Mouse (Mus musculus) CD4-positive, CD25-positive, alpha-beta regulatory T cell, adult 4 months (primary cell): Measurements from ENCODE around the gene 2310033P09Rik. TPM values are rescaled to one million over a fixed set of nuclear protein-coding genes. Genes with fewer than 3 reads are reported as not detected.
A peak's percentile ranks its signal among the peaks of the same experiment; 100 is the strongest.
"Not testable (repeated sequence)": the region's sequence is repeated elsewhere in the genome, so short reads cannot be mapped to it uniquely, and the experiment has no call there.

ENCODE experiments used
- ATAC-seq: one replicate; pipeline ENCODE4 v1.8.0; 2017
- polyA plus RNA-seq, 2 experiments: library from polyadenylated mRNA; unstranded; fragments of 100-300 nt; shearing (Covaris generic); gene quantifications; one replicate each; pipeline ENCODE4 v1.2.1; 2017

2310033P09Rik gene
- polyA plus RNA-seq, 2 experiments from 2014 or later: 18.8 to 26.1 TPM

DNA sequence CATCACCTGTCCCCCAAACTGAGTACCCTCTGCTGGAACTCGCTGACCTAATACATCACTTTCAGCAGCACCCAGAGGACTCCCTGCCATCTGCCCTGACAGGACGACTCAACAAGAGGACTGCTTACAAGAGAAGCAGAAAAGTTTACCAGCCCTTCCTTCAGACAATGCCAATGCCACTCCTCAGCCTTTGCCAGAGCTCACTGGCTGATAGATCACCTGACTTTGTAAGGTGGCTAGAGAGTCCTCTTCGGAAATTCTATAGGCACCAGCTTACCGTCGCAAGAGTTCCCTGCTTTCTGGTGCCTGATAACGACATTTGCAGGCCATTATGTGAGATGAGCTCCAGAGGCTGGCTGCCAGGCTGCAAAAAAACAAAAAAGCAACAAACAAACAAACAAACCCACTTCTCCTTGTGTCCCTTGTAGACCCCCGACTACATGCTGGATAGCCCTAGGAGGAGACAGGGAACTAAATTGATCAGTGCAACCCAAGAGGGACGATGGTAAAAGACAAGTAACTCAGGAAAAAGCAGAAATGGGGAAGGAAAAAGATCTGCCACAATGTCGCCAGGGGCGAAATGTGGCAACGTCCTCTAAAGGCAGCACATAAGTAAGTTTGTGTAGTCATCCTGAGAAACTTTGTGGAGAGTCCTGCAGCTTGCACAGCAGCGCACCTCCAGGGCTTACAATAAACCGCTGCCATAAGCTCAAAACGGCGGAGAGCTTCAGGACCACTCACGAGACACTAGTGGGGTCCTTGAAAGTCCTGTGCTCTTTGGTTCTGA is 6.7 kb upstream of the 2310033P09Rik start:
- peak; percentile 2 for ATAC-seq

DNA sequence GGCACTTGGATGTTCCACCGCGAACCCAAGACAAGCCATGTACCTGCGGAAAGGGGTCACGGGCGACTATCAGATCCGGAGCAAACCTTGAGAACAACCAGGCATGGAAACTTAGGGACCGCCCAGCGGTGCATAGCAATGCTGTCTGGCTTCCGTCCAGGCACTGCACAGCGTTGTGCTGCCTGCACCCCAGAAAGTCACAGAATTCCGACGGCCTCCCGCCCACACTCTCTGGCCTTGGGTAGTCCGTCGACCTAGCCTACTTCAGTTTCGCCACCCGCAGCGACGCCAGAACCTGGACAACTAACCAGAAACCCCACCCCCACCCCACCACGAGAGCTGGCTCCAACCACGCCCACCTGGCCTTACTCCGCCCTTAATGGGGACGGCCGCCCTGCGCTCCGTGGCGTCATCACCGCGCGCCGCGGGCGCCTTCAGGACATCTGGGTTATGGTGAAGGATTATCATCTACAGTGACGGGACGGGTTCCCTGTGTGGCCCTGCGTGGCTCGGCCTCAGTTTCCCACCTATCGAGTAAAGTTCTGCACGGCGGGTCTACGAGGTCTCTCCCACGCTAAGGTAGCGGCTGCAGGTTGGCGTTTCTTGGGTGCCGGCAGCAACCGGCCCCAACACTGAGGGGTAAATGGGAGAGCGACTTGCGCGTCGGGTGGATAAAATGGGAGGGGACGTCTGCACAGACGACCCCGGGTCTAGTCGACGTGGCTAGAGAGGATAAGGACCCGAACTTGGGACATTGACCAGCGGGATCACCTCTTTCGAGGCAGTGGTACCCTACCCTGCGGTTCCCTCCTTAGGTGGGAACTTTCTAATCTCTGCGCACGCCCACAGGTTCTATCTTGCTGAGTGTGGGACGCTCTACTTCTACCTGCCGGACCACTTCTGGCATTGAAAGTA is 5.8 kb upstream of the 2310033P09Rik start, which contains the start of gene Mrpl55:
Gene Mrpl55 (plus strand): TSS at position 406 of the 915 bp plus-strand sequence.
- ATAC-seq: peak; percentile 94

DNA sequence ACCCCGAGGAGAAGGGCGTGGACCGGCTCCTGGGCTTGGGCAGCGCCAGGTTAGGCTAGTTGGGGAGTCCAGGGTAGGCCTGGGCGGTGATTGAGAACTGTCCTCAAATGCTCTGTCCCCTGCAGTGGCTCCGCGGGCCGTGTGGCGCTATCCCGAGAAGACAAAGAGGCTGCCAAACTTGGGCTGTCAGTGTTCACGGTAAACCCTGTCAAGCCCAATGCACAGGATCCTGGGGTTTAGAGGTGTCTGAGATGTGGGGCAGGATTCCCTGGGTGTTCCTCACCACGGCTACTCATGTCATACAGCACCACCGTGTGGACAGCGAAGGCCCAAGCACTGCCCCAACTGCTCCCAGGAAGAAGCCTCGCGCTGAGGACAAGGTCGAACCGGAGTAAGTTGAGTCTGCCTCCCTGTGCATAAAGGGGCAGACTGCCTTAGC is 901 bp downstream of the 2310033P09Rik start:
- ATAC-seq: peak; percentile 12

DNA sequence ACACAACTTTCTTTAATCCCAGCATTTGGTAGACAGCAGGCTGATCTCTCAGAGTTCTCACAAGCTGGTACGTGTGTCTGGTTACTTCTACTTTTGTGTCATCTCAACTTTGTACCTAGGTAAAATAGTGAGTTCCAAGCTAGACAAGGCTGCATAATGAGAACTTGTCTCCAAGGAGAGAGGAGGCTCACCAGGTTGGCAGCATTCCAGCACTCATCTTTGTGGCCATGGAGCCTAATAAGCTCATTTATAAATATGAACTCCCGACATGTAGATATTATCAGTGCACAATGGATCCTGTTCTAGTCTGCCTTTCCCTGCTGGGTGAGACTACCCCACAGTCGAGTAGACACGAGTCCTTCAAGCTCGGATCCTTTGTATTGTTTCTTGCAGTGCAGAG is 1.5 kb downstream of the 2310033P09Rik start:
- ATAC-seq: no peak

DNA sequence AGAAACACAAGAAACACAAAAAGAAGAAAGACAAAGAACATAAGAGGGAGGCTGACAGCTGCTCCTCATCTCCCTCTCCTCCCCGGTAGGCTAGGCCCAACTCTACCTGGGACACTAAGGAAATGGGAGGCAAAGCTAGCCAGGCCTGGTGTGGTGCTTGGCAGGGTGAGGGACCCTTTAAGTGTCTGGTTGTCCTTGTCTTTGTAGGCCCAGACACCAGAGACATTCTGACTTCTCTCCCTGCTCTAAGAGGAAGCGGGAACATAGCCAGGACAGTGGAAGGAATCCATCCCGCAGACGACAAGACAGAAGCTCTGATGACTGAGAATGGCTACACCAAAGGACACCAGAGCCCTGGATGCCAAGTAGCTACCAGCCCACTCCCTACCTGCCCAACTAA is 1.9 kb downstream of the 2310033P09Rik start:
- ATAC-seq: no peak

DNA sequence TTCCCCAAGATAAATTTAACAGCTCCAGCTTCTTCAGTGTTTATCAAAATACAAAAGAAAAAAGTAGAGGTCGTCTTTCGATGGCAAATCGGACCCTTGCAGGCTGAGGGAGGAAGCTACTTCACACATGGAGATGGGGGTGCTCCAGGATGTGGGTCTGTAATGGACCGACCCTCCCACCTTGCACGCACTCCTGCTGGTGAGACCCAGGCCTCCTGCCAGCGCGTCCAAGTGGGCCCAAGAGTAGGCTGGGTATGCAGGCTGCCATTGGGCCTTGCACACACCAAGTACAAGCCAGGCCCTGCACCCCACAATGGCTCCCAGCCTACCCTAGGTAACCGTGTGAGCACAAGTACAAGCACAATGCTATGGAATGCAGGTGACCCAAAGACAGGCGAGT is 3.4 kb downstream of the 2310033P09Rik start:
- ATAC-seq: not testable (repeated sequence)

DNA sequence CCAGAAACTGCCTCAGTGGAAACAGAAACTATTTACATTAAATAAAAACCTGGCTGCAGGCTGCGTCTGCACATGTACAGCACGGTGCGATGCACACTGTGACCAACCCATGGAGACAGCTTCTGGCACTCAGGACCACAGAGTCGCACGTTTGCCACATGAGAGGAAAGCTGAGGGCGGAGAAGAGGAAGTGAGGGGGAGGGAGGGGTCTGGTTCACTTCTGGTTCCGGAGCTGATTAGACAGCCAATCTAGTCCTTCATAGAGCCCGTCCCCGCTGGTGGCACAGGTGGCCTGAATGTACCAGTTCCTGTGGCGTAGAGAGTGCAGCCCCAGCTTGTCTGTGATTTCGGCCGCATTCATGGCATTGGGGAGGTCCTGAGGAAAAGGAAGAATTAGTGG is 4.2 kb downstream of the 2310033P09Rik start:
- peak; percentile 73 for ATAC-seq

DNA sequence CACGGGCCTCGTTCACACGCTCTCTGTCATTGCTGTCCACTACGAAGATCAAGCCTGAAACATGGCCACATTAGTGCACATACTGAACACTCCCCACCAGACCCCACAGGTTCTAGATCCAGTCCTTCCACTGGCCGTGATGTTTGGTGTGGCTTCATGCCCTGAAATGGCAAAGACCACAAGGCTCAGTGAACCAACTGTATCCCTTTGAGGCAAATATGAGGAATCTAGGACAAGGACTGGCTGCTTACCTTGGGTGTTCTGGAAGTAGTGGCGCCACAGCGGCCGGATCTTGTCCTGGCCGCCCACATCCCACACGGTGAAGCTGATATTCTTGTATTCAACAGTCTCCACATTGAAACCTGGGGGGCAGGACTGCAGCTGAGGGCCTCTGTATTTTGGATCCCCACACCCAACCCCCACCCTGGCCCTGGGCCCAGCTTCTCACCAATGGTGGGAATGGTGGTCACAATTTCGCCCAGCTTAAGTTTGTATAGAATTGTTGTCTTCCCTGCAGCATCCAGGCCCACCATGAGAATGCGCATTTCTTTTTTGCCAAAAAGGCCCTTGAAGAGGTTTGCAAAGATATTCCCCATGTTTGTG is 4.9 kb downstream of the 2310033P09Rik start:
- ATAC-seq: no peak

DNA sequence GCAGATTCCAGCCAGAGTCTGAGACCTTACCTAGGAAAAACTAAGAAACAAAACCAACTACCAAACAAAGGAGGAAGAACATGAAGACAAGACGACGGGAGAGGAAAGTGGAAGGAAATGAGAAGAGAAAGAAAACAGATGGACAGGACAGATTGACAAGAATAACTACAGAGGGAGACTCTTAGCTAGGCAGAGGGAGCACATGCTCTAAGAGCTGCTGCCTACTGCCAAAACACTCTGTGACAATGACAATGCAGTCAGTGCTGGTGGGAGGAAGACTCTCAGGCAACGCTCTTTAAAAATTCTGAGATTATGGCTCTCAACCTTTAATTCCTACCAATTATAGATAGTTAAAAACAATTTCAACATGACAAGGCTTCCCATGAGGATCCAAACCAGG is 8.8 kb downstream of the 2310033P09Rik start:
- no peak for ATAC-seq

DNA sequence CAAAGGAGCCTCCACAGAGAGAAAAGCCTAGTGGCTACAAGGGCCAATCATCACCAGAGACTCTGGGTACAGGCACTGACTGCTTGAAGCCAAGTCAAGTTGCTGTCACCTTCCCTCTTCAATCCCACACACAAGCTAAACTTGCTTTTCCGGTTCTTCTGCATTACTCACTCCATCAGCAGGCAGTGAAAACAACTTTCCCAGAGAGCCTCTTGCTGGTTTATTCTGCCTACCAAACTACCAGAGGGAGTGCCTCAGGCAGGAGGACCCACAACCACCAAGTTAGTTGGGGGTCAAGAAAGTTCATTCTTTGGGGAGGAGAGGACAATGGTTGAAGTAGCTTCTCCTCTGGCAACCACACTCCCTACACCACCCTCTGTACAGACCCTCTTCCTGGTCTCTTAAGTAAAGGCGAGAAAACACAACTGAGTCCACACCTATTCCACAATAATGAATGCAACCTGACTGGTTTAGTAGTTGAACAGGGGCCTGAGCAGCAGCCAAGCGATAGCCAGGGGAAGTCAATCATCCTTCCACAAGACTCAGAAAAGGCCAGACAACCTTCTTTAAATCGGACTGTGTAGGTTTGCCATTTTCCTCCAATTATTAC is 10.4 kb downstream of the 2310033P09Rik start:
- no peak for ATAC-seq

DNA sequence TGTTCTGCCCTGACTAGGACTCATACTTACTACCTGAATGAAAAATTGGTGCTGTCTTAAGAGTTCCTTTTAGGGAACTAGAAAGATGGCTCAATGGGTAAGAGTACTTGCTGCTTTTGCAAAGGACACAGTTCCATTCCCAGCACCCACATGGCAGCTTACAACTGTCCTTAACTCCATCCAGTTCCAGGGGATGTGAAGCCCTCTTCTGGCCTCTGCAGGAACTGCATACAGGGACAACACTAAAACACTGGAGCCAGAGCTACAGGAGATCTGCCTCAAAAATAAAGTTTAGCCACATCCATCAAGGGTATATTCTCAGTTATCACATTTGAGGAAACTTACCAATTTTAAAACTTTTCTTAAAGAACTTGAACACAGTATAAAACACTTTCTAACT is 10.9 kb downstream of the 2310033P09Rik start:
- no peak for ATAC-seq

DNA sequence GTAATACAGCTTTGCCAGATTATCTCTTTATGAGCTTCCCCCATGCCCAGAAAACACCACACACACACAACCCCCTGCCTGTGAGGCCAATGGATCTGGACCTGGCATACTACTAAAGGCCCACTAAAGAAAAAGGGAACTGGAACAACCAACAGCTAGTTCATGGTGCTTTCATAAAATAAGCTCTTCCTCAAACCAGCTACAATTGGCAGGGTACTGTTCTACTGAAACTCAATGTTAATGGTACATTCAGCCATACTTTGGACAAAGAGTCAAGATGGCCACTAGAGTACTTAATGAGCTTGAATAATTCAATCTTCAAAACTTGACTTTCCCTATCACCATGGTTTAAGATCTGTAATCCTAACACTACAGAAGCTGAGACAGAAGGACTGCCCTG is 13.5 kb downstream of the 2310033P09Rik start:
- no peak for ATAC-seq

DNA sequence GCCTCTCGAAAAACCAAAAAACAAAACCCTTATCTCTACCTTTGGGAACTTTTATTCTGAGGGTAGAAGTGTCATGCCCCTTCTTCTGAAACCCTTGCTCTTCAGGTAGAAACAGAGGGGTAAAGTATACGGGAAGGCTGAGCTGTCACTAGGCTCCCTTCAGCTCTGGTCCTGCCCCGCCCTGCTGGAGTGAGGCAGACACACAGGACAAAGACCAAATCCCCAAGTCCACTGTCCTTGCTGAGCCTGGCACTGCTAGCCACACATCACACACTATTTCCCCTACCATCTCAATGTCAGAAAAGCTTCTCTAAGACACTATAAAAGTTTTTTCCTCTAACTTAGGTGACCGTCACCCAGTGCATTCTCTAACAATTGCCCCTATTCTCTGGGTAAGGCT is 14.2 kb downstream of the 2310033P09Rik start:
- no peak for ATAC-seq

DNA sequence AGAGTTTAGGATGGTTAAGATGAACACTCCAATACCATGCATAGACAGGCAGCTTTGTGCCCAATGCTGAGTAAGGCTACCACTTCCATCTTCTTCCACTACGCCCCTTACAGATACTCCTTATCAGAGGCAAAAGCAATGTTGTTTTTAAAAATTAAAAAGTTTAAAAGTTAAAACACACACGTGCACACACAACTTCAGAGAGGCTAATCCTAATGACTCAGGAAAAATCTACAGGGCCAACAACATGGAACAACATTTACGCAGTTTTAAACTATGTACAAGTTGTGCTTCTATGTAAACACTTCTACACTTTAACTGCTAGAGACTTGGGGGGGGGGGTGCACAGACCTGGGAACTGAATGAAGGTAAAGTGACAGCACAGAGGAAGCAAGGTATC is 15.9 kb downstream of the 2310033P09Rik start:
- ATAC-seq: no peak

DNA sequence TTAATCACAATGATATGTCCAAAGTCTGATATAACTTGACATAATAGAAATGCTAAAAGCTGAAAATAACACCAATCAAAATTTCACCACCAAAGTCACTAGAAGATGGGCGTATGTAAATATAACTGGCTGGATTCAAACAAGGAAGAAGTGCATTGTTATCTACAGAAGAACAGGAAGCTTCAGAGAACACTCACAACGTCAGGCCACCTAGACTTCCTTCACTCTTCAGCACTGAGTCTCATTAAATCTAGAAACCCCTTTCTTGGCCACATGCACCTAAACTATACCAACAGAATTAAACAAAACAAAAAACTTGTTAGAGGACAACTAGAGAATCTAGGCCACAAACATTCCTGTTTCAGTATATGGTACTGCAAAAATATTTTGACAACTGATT is 16.3 kb downstream of the 2310033P09Rik start:
- ATAC-seq: peak; percentile 35

DNA sequence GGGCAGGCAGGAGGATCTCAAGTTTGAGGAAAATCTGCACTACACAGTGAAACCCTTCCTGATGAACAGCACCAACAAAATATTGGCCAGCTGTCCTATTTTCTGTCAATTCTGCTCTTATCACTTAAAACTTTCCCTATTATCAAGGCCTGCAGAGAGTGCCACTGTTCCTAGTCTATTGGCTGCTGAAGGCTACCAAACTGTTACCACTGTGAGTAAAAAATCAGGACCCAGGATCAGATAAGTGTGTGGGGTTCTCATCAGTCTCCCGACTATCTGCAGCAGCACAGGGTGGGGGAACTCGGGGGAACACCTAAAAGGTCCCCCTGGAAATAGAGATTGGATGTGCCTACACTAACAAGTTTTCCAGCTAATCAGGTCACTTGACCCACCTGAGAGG is 17.0 kb downstream of the 2310033P09Rik start:
- ATAC-seq: no peak

DNA sequence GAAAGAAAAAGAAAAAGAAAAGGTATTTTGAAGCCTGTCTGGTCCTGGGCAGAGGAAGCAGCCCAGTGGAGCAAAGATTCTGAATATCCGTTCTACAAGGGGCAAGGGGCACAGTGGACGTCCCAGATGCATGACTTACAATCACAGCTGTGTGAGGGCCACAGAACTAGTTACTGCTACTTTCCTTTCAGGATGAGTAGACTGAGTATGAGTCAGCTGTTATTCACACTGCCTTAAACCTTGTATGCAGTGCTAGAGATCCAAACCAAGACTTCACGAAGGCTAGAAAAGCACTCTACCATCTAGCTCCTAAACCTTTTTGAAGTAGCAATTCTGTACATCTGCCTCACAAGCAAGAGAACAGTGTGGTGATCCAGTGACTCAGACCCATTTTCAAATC is 18.1 kb downstream of the 2310033P09Rik start:
- peak; percentile 11 for ATAC-seq

DNA sequence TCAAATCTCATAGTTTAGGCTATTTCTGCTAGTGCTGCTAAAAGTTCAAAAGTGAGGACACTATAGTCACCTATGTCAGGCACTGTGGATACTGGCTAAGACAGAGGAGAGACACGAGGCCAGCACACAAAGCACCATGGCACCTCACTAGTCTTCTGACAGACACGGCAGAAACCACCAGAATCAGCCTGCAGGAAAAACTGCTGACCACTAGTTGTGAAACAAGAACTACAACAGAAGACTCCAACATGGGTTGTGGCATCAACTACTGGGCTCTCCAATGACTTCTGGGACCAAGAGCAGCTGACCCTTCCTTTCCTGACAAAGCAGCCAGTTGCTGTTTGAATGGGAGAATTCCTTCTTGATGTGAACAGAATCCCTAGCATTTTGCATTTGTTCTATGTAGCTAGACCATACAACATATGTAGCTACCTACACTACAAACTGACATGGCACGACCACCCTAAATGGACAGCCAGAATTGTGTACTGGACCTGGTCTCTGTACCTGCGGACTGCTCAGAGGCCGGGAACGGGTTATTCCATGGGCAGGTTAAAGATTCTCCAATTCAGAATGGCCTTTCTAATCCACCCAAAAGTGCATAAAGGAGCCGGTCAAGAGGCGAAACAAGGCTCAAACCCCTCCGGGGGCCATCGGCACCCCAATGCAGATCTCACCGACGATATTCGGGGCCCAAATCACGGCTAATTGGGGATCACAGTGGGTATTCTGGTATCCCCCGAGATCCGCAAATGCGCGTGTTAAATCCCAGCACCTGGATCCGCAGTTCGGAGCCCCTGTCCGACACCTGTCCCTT is 18.9 kb downstream of the 2310033P09Rik start:
- no peak for ATAC-seq

DNA sequence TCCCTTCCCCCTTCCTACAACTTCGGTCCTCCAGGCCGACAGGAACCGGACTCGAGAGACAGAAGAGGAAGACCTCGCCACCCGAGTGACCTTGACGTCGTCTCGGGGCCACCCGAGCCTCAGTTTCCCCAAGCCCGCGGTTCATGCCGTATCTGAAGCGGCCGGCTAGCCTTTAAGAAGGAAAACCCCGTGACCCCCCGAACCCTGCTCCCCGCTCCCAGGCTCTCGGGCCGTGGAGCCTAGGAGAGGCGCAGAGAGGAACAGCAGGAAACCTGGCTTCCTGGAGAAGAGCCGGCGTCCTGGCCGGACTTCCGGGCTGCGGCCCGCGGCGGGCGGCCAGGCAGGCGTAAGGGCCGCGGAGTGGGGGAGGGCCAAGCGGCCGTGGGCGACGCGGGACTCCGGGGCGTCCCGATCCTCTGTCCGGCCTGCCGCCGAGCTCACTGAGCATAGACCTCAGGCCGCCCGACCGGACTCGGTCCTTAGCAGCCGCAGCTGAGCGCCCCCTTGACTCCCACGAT is 19.5 kb downstream of the 2310033P09Rik start:
- peak; percentile 18 for ATAC-seq

DNA sequence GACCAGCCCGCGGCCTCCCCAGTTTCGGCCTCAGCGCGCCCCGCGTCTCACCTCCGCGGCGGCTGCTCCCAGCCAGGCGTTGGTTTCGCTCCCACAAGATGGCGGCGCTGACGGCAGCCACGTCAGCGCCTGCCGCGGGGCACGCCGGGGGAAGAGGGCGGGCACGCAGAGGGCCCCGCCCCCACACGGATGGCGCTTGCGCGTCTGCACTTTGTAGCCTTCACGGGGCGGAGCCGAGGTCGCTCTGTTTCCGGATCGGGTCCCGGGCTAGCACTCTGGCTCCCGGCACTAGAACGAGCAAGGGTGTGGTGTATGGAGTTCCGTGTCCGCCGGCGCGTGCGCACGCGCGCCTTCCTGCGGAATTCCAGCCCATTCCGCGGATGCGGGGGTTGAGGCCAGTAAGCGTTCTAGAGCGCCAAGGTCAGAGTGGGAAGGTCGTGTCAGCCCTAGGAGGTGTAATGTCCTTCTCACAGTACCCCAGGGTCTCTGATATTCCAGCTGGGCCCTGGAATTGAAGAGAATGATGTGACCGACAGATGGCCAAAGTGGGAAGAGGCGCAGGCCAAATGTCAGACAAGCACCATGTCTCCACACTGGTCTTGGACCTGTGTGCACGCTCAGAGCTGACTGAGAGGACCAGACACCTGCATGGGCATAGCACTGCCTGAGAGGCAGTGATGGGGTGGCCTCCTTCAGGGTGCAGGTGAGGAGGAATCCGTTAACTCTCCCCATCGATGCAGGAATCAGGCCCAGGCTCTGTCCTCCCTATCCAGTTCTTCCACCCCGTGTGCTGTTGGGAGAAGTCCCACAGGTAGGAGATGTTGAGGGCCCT is 20.2 kb downstream of the 2310033P09Rik start, which contains the start of gene Arf1:
Gene Arf1 (minus strand): TSS at position 149 of the 832 bp plus-strand sequence.
- peak; percentile 84 for ATAC-seq
